Mouse (Mus musculus): ENCODE measurements at regions not wholly inside any gene's neighbourhood (a gene's known extent, or its start where the extent isn't known, plus 50 kb on each side); places are given as distances from the start of the nearest gene placed in this dataset.
A peak's percentile ranks its signal among the peaks of the same experiment; 100 is the strongest.

DNA sequence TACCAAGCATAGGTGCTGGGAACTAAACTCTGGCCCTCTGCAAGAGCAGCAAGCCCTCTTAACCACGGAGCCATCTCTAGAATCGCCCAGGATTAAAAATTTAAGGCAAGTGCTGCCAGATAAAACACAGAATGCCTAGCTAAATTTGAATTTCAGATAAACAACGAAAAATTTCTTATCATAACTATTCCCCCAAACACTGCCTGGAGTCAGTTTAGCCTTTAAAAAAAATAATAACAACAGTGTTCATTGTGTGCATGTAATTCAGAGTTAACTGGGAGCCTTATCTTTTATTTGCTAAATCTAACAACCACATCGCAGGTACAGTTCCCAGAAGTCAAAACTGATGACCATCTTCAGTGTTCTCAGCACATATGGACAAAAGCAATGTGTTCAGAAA, 132.1 kb downstream of the Zfp36l1 start:
- ATAC-seq (replicated peaks; ENCODE audit: low FRiP score) (no peak), DNase-seq (ENCODE audit: low spot score) (no peak)
- WGBS = 46% methylated on average over 4 of the region's 4 CpGs
- Histone ChIP-seq H3K4me2 (no peak overlapping the region), H3K9me3 (ENCODE audit: control insufficient read depth, low read length) (no peaks in the 10 kb centered on the region), H3K4me3 (ENCODE audit: low read depth, low read length) (no peak overlapping the region), H3K4me1 (replicated peaks; ENCODE audit: control insufficient read depth, insufficient read depth, low read length) (peaks cover 41% of the 10 kb centered on the region), H3K9ac (ENCODE audit: low read depth, low read length) (no peak overlapping the region), H3K27me3 (replicated peaks; ENCODE audit: control insufficient read depth, insufficient read depth, low read length) (no peaks in the 10 kb centered on the region), H3K36me3 (ENCODE audit: control insufficient read depth, insufficient read depth, low read length) (no peaks in the 10 kb centered on the region), H3K27ac (ENCODE audit: low read depth, low read length) (peak overlapping the region; percentile 23)

DNA sequence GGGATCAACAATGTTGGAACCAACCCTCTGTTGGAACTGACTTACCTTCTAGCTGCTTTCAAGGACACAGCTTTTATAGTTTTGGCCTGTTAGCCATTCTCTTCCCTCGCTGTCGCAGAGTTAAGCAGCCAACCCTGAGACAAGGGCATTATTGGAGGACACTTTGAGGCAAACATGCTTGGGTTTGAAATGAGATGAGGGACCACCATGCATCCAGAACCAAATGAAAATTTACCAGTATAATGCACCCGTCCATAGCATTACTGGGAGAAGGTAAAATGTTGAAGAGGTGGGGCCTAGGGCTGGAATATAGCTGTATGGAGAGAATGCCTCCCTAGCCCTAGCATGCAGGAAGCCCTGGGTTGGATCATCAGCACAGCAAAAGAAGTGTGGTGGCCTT, 135.7 kb downstream of the Zfp36l1 start:
- no peaks in the 10 kb centered on the region for H3K9me3 ChIP-seq (ENCODE audit: control insufficient read depth, low read length)
- no peak overlapping the region for H3K27ac ChIP-seq (ENCODE audit: low read depth, low read length)
- H3K4me1 ChIP-seq (replicated peaks; ENCODE audit: control insufficient read depth, insufficient read depth, low read length) = peaks cover 21% of the 10 kb centered on the region
- H3K4me2 ChIP-seq = no peak overlapping the region
- H3K36me3 ChIP-seq (ENCODE audit: control insufficient read depth, insufficient read depth, low read length) = no peaks in the 10 kb centered on the region
- ATAC-seq (replicated peaks; ENCODE audit: low FRiP score) (no peak), DNase-seq (ENCODE audit: low spot score) (no peak)
- H3K4me3 ChIP-seq (ENCODE audit: low read depth, low read length) = no peak overlapping the region
- H3K27me3 ChIP-seq (replicated peaks; ENCODE audit: control insufficient read depth, insufficient read depth, low read length) = no peaks in the 10 kb centered on the region
- H3K9ac ChIP-seq (ENCODE audit: low read depth, low read length) = no peak overlapping the region
- 93% methylated on average over 3 of the region's 3 CpGs for WGBS

- peaks cover 24% of the 10 kb centered on the region for H3K4me1 ChIP-seq (replicated peaks; ENCODE audit: control insufficient read depth, insufficient read depth, low read length)
- ATAC-seq (replicated peaks; ENCODE audit: low FRiP score) (no peak), DNase-seq (ENCODE audit: low spot score) (no peak)
- H3K4me3 ChIP-seq (ENCODE audit: low read depth, low read length) = no peak overlapping the region
- WGBS = 55% methylated on average over 9 of the region's 9 CpGs
- H3K9ac ChIP-seq (ENCODE audit: low read depth, low read length) = no peak overlapping the region
- H3K27me3 ChIP-seq (replicated peaks; ENCODE audit: control insufficient read depth, insufficient read depth, low read length) = no peaks in the 10 kb centered on the region
- H3K36me3 ChIP-seq (ENCODE audit: control insufficient read depth, insufficient read depth, low read length) = no peaks in the 10 kb centered on the region
- H3K27ac ChIP-seq (ENCODE audit: low read depth, low read length) = peak overlapping the region; percentile 5; the same call in 1 of the 2 replicates
- H3K4me2 ChIP-seq = no peak overlapping the region
- H3K9me3 ChIP-seq (ENCODE audit: control insufficient read depth, low read length) = no peaks in the 10 kb centered on the region
Observed at GRCm38 (mm10) chr12:79975466-79976239, 137.2 kb downstream of the Zfp36l1 start.

GRCm38 (mm10) chr12:79975050-79975449, 137.8 kb downstream of the Zfp36l1 start:
- WGBS = 66% methylated on average over 6 of the region's 6 CpGs
- Histone ChIP-seq H3K4me1 (replicated peaks; ENCODE audit: control insufficient read depth, insufficient read depth, low read length) (peaks cover 30% of the 10 kb centered on the region), H3K36me3 (ENCODE audit: control insufficient read depth, insufficient read depth, low read length) (no peaks in the 10 kb centered on the region), H3K4me2 (no peak overlapping the region), H3K27ac (ENCODE audit: low read depth, low read length) (peak overlapping the region; percentile 53; the same call in 1 of the 2 replicates), H3K9ac (ENCODE audit: low read depth, low read length) (no peak overlapping the region), H3K4me3 (ENCODE audit: low read depth, low read length) (no peak overlapping the region), H3K9me3 (ENCODE audit: control insufficient read depth, low read length) (no peaks in the 10 kb centered on the region), H3K27me3 (replicated peaks; ENCODE audit: control insufficient read depth, insufficient read depth, low read length) (no peaks in the 10 kb centered on the region)
- ATAC-seq (replicated peaks; ENCODE audit: low FRiP score) (no peak), DNase-seq (ENCODE audit: low spot score) (no peak)

GRCm38 (mm10) chr12:79974530-79974929, 138.3 kb downstream of the Zfp36l1 start:
- DNase-seq (ENCODE audit: low spot score) (no peak), ATAC-seq (replicated peaks; ENCODE audit: low FRiP score) (no peak)
- Histone ChIP-seq H3K4me3 (ENCODE audit: low read depth, low read length) (no peak overlapping the region), H3K4me2 (no peak overlapping the region), H3K27ac (ENCODE audit: low read depth, low read length) (peak overlapping the region; percentile 53; the same call in 1 of the 2 replicates), H3K9ac (ENCODE audit: low read depth, low read length) (no peak overlapping the region), H3K27me3 (replicated peaks; ENCODE audit: control insufficient read depth, insufficient read depth, low read length) (no peaks in the 10 kb centered on the region), H3K4me1 (replicated peaks; ENCODE audit: control insufficient read depth, insufficient read depth, low read length) (peaks cover 30% of the 10 kb centered on the region), H3K36me3 (ENCODE audit: control insufficient read depth, insufficient read depth, low read length) (no peaks in the 10 kb centered on the region), H3K9me3 (ENCODE audit: control insufficient read depth, low read length) (no peaks in the 10 kb centered on the region)
- 54% methylated on average over 7 of the region's 7 CpGs for WGBS

GRCm38 (mm10) chr12:79973566-79974230, 139.1 kb downstream of the Zfp36l1 start:
- Histone ChIP-seq H3K27ac (ENCODE audit: low read depth, low read length) (0 out of 2 replicates have a peak overlapping the region, but pooled peaks have one; percentile 34), H3K36me3 (ENCODE audit: control insufficient read depth, insufficient read depth, low read length) (no peaks in the 10 kb centered on the region), H3K27me3 (replicated peaks; ENCODE audit: control insufficient read depth, insufficient read depth, low read length) (no peaks in the 10 kb centered on the region), H3K4me1 (replicated peaks; ENCODE audit: control insufficient read depth, insufficient read depth, low read length) (peaks cover 30% of the 10 kb centered on the region), H3K4me2 (no peak overlapping the region), H3K9ac (ENCODE audit: low read depth, low read length) (no peak overlapping the region), H3K9me3 (ENCODE audit: control insufficient read depth, low read length) (no peaks in the 10 kb centered on the region), H3K4me3 (ENCODE audit: low read depth, low read length) (no peak overlapping the region)
- DNase-seq (ENCODE audit: low spot score) (no peak), ATAC-seq (replicated peaks; ENCODE audit: low FRiP score) (no peak)
- 66% methylated on average over 7 of the region's 7 CpGs for WGBS

DNA sequence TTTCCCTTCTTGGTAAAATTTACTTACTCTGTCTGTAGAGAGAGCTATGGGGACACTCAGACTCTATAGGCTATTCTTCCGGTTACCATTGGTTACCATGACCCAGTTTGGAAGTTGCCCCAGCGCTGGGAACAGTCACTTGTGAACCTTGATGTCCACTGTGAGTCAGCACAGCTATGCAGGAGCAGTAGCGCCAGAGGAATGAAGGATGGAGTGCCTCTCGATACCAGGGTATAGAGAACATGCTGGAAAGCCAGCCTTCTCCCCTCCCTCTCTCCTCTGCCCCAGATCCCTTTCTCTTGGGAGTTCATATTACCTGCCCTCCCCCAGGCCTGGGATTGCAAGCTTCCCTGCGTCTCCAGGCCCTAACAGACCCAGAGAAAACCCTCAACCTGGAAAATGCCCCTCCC, 141.8 kb downstream of the Zfp36l1 start:
- no peak overlapping the region for H3K4me2 ChIP-seq
- 56% methylated on average over 5 of the region's 5 CpGs for WGBS
- peaks cover 38% of the 10 kb centered on the region for H3K4me1 ChIP-seq (replicated peaks; ENCODE audit: control insufficient read depth, insufficient read depth, low read length)
- no peaks in the 10 kb centered on the region for H3K36me3 ChIP-seq (ENCODE audit: control insufficient read depth, insufficient read depth, low read length)
- DNase-seq (ENCODE audit: low spot score) (no peak), ATAC-seq (replicated peaks; ENCODE audit: low FRiP score) (no peak)
- no peaks in the 10 kb centered on the region for H3K9me3 ChIP-seq (ENCODE audit: control insufficient read depth, low read length)
- no peak overlapping the region; the same call in 1 of the 2 replicates for H3K27ac ChIP-seq (ENCODE audit: low read depth, low read length)
- no peak overlapping the region for H3K4me3 ChIP-seq (ENCODE audit: low read depth, low read length)
- no peaks in the 10 kb centered on the region for H3K27me3 ChIP-seq (replicated peaks; ENCODE audit: control insufficient read depth, insufficient read depth, low read length)
- H3K9ac ChIP-seq (ENCODE audit: low read depth, low read length) = no peak overlapping the region

DNA sequence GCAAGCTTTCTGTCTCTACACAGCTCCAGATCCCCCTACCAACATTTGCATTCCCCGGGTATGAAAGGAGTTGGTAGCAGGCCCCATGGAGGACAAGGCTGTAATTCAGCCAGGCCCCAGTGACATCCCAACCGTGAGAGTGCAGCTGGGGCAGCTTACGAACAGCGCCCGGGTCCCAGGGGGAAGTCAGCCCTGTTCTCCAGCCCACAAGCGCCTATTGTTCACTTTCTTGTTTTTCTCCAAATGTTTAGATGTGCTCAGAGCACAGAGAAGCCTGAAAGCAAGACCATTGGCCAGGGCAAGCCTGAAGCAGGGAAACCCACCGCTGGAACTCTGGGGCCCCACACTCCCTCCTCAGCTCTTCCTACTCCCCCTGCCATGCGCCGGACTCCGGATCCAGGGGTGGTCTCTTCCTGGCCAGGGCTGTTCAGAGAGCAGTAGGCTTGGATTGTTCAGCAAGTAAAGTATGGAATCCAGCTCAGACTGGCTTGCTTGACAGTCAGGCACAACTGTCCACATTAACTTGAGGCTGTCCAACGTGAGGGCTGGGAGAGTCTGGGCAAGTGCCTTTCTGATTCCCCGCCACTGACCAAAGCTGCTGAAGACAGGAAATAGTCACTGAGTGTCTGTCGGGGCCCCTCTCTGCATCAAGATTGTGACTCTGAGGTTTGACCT, 142.4 kb downstream of the Zfp36l1 start:
- H3K4me3 ChIP-seq (ENCODE audit: low read depth, low read length) = no peak overlapping the region
- H3K27me3 ChIP-seq (replicated peaks; ENCODE audit: control insufficient read depth, insufficient read depth, low read length) = no peaks in the 10 kb centered on the region
- no peaks in the 10 kb centered on the region for H3K9me3 ChIP-seq (ENCODE audit: control insufficient read depth, low read length)
- peaks cover 44% of the 10 kb centered on the region for H3K4me1 ChIP-seq (replicated peaks; ENCODE audit: control insufficient read depth, insufficient read depth, low read length)
- no peak overlapping the region for H3K9ac ChIP-seq (ENCODE audit: low read depth, low read length)
- no peaks in the 10 kb centered on the region for H3K36me3 ChIP-seq (ENCODE audit: control insufficient read depth, insufficient read depth, low read length)
- ATAC-seq (replicated peaks; ENCODE audit: low FRiP score) (no peak), DNase-seq (ENCODE audit: low spot score) (peak; percentile 37)
- H3K4me2 ChIP-seq = no peak overlapping the region
- peak overlapping the region; percentile 36; the same call in 1 of the 2 replicates for H3K27ac ChIP-seq (ENCODE audit: low read depth, low read length)
- WGBS = 31% methylated on average over 13 of the region's 13 CpGs

Measured in liver, embryonic 11.5 days (tissue).